Comparison of ENCODE assay signal across 16 mouse cellular contexts in the genomic region with DNA sequence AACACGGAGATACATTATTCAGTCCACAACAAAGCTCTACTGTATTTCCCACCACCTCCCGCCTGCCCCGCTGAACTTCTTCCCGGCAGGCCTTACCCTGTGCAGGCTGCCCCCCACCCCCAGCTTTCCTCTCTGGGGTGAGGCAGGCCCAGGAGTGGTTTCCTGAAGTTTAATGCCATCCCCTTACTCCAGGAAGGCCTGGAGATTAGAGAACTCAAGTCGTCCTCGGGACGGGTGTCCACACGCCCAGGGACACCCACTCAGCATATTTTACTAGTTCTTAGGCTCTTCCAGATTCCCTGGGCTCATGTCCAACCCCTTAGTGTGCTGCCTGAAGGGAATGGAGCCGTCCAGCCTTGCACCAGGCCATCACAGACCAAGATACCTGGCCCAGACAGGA. TPM values are rescaled to one million over a fixed set of nuclear protein-coding genes. Genes with fewer than 3 reads are reported as not detected.
DNase-seq lines count a peak whose midpoint lies in the region; ATAC-seq lines count a peak whose summit lies in the region.
"Had no signal": no experiment of that assay in that cellular context is flagged by ENCODE, and none has a peak within 500 bp of the region (broad histone marks: within the 10 kb centered on the region; RNA-seq: fewer than 3 reads in every experiment).

No protein-coding gene starts in this region.

- intact Hi-C loops in heart, postnatal 10 days (cut with DNase I) = no loop called here

- no peaks in the 10 kb centered on the region for H3K36me3 ChIP-seq in heart, embryonic 14.5 days (ENCODE audit: control insufficient read depth, insufficient read depth, low read length)
- no peaks in the 10 kb centered on the region for H3K36me3 ChIP-seq in lung, embryonic 16.5 days (ENCODE audit: control insufficient read depth, insufficient read depth, low read length)
- H3K36me3 ChIP-seq in liver, embryonic 16.5 days (ENCODE audit: control insufficient read depth, insufficient read depth) = no peaks in the 10 kb centered on the region
- H3K36me3 ChIP-seq: embryonic facial prominence, embryonic 12.5 days; heart, embryonic 13.5 days had no signal

- peaks cover 20 to 21% of the 10 kb centered on the region in 2 experiments; a peak in 3 of 4 replicates for H3K4me1 ChIP-seq in heart, embryonic 14.5 days (ENCODE audit: control insufficient read depth in 2 of 2, insufficient read depth in 2 of 2, low read length in 2 of 2)
- peaks cover 7% of the 10 kb centered on the region; the same call in 1 of the 2 replicates for H3K4me1 ChIP-seq in lung, embryonic 16.5 days (replicated peaks; ENCODE audit: control insufficient read depth, insufficient read depth, low read length)
- H3K4me1 ChIP-seq in liver, embryonic 16.5 days (ENCODE audit: control insufficient read depth, low read depth, low read length) = peaks cover 3% of the 10 kb centered on the region; the same call in 1 of the 2 replicates

- ATAC-seq in heart, embryonic 14.5 days (ENCODE audit: insufficient number of reproducible peaks, insufficient read depth, low FRiP score, low read depth) = 0 out of 2 replicates have a peak, but pooled peaks have one; percentile 31
- ATAC-seq in lung, embryonic 16.5 days (ENCODE audit: low read depth) = peak; percentile 57
- ATAC-seq in liver, embryonic 16.5 days (ENCODE audit: low read depth) = peak; percentile 32; the same call in 1 of the 2 replicates

- 50% methylated on average over 9 of the region's 9 CpGs for WGBS in heart, embryonic 14.5 days
- WGBS in lung, embryonic 16.5 days = 35% methylated on average over 9 of the region's 9 CpGs
- WGBS in liver, embryonic 16.5 days (ENCODE audit: insufficient replicate concordance) = 44% methylated on average over 9 of the region's 9 CpGs

- no peaks in the 10 kb centered on the region for H3K9me3 ChIP-seq in heart, embryonic 14.5 days (ENCODE audit: control insufficient read depth, low read length)
- H3K9me3 ChIP-seq in lung, embryonic 16.5 days (ENCODE audit: control insufficient read depth, low read length) = no peaks in the 10 kb centered on the region
- no peaks in the 10 kb centered on the region for H3K9me3 ChIP-seq in liver, embryonic 16.5 days (replicated peaks; ENCODE audit: control insufficient read depth, low read length)
- H3K9me3 ChIP-seq: embryonic facial prominence, embryonic 12.5 days; heart, embryonic 13.5 days had no signal

- no peak overlapping the region for H3K4me2 ChIP-seq in heart, embryonic 14.5 days (ENCODE audit: low read length)
- no peak overlapping the region for H3K4me2 ChIP-seq in lung, embryonic 16.5 days (ENCODE audit: low read depth, low read length)
- no peak overlapping the region for H3K4me2 ChIP-seq in liver, embryonic 16.5 days (ENCODE audit: low read depth, low read length)
- H3K4me2 ChIP-seq: embryonic facial prominence, embryonic 12.5 days; heart, embryonic 13.5 days had no signal

- no peaks in the 10 kb centered on the region for H3K27me3 ChIP-seq in heart, embryonic 14.5 days (ENCODE audit: control insufficient read depth, insufficient read depth, low read length)
- H3K27me3 ChIP-seq in lung, embryonic 16.5 days (ENCODE audit: control insufficient read depth, insufficient read depth, low read depth, low read length) = no peaks in the 10 kb centered on the region
- H3K27me3 ChIP-seq in liver, embryonic 16.5 days (ENCODE audit: control insufficient read depth, insufficient read depth, low read depth, low read length) = no peaks in the 10 kb centered on the region
- H3K27me3 ChIP-seq: embryonic facial prominence, embryonic 12.5 days; heart, embryonic 13.5 days had no signal

- no peak overlapping the region for H3K27ac ChIP-seq in heart, embryonic 14.5 days (replicated peaks in 1 of 2; ENCODE audit: control insufficient read depth in 1 of 2, insufficient read depth in 1 of 2, low read depth in 2 of 2, low read length in 2 of 2)
- no peak overlapping the region for H3K27ac ChIP-seq in lung, embryonic 16.5 days (ENCODE audit: low read length)
- H3K27ac ChIP-seq in liver, embryonic 16.5 days (ENCODE audit: low read length) = no peak overlapping the region
- H3K27ac ChIP-seq: embryonic facial prominence, embryonic 12.5 days had no signal

- no peak overlapping the region for H3K9ac ChIP-seq in heart, embryonic 14.5 days (ENCODE audit: low read length)
- H3K9ac ChIP-seq in lung, embryonic 16.5 days (ENCODE audit: low read length) = no peak overlapping the region
- no peak overlapping the region for H3K9ac ChIP-seq in liver, embryonic 16.5 days (ENCODE audit: low read depth, low read length)
- H3K9ac ChIP-seq: embryonic facial prominence, embryonic 12.5 days had no signal

- no peak overlapping the region for H3K4me3 ChIP-seq in heart, embryonic 14.5 days (ENCODE audit: control insufficient read depth in 1 of 2, insufficient read depth in 1 of 2, low read depth in 1 of 2, low read length in 2 of 2)
- no peak overlapping the region for H3K4me3 ChIP-seq in lung, embryonic 16.5 days (ENCODE audit: low read length)
- H3K4me3 ChIP-seq in liver, embryonic 16.5 days (ENCODE audit: low read depth, low read length) = no peak overlapping the region
- H3K4me3 ChIP-seq: embryonic facial prominence, embryonic 12.5 days; heart, embryonic 13.5 days; myocyte had no signal

- no peak for DNase-seq in heart, postnatal 10 days
- DNase-seq in lung, postnatal 36 days = no peak
- peak; percentile 37 for DNase-seq in fat pad, adult 2 months (ENCODE audit: extremely low read depth, low read depth, low spot score)
- DNase-seq in layer of hippocampus, postnatal 36 days = no peak
- DNase-seq: adrenal gland, adult 2 months; cerebellum, postnatal 25 days; kidney, adult 18-20 months; kidney, postnatal 36 days; right cerebral cortex, postnatal 25 days; thymus, postnatal 36 days had no signal

RNA-seq across cellular contexts. Expression of a gene that starts 39.1 kb away (rescaled TPM):
- 3.0 and 3.3 TPM in 2 replicates for polyA plus RNA-seq in heart, embryonic 14.5 days (2014; fragmentation: Nextera tagmentation; extraction: Ambion mirVana)
- 1 to 10 TPM; 1.6 to 2.9 TPM for total RNA-seq in heart, postnatal 10 days (2021)
- 3.8 and 4.6 TPM in 2 replicates for polyA plus RNA-seq in lung, embryonic 16.5 days (2015; fragmentation: Nextera tagmentation; extraction: Ambion mirVana)
- polyA plus RNA-seq in liver, embryonic 16.5 days (2015; fragmentation: Nextera tagmentation; extraction: Ambion mirVana) = 0.40 and 0.51 TPM in 2 replicates
- total RNA-seq in layer of hippocampus, postnatal 36 days (2021) = 1 to 10 TPM; 1.3 to 2.1 TPM

RNA-seq across cellular contexts. Expression of a gene that starts 55.4 kb away (rescaled TPM):
- polyA plus RNA-seq in heart, embryonic 14.5 days (2014; fragmentation: Nextera tagmentation; extraction: Ambion mirVana) = 7.2 and 7.6 TPM in 2 replicates
- 10 to 100 TPM; 10.8 to 11.3 TPM for total RNA-seq in heart, postnatal 10 days (2021)
- polyA plus RNA-seq in lung, embryonic 16.5 days (2015; fragmentation: Nextera tagmentation; extraction: Ambion mirVana) = 6.9 and 8.1 TPM in 2 replicates
- 3.7 and 4.1 TPM in 2 replicates for polyA plus RNA-seq in liver, embryonic 16.5 days (2015; fragmentation: Nextera tagmentation; extraction: Ambion mirVana)
- total RNA-seq in layer of hippocampus, postnatal 36 days (2021) = 10 to 100 TPM; 12.4 to 14.2 TPM
